Mouse (Mus musculus): Measurements from ENCODE around the gene Zmym4. TPM values are rescaled to one million over a fixed set of nuclear protein-coding genes. Genes with fewer than 3 reads are reported as not detected.
"Not testable (repeated sequence)": the region's sequence is repeated elsewhere in the genome, so short reads cannot be mapped to it uniquely, and the experiment has no call there.

The Zmym4 gene
- polyA plus RNA-seq (2015; fragmentation: Nextera tagmentation; extraction: Ambion mirVana): 4.0 and 4.4 TPM in 2 replicates

- Histone ChIP-seq H3K4me1 (replicated peaks) (peaks cover 20% of the 10 kb centered on the region), H3K9me3 (replicated peaks) (no peaks in the 10 kb centered on the region), H3K4me3 (replicated peaks) (peak within 1 kb of the TSS; percentile 95), H3K36me3 (no peaks in the 10 kb centered on the region), H3K27ac (peak within 1 kb of the TSS; percentile 86), H3K27me3 (no peaks in the 10 kb centered on the region), H3K9ac (peak within 1 kb of the TSS; percentile 91), H3K4me2 (peak within 1 kb of the TSS; percentile 82)
- ATAC-seq (ENCODE audit: low read depth): peak; percentile 92
- 5% methylated on average over 44 of the region's 54 CpGs for WGBS (ENCODE audit: insufficient replicate concordance)
- DNase-seq: peak; percentile 79
Observed at GRCm38 (mm10) chr4:126967864-126968821, at the start of gene Zmym4. TSS of gene Zmym4 (minus strand) at chr4:126968135.

DNA sequence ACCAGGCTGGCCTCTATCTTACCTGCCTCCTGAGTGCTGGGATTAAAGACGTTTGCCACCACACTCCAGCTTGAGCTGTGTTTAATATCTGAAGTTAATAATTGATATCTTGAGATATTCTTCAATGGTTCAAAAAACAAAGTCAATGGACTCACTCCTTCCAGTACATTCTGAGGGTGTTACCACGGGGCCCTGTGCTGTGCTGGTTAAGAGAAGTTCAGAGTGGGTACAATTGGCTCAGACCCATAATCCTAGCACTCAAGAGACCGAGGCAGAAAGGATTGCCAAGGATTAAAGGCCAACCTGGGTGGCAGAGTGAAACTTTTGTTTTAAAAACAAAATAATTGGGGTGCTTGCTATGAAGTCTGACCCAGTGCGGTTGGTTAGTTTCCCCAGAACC lies 48.4 kb upstream of the Zmym4 start:
- 82% methylated on average over 4 of the region's 4 CpGs for WGBS (ENCODE audit: insufficient replicate concordance)
- H3K4me1 ChIP-seq (replicated peaks): peaks cover 15% of the 10 kb centered on the region
- H3K27me3 ChIP-seq: no peaks in the 10 kb centered on the region

DNA sequence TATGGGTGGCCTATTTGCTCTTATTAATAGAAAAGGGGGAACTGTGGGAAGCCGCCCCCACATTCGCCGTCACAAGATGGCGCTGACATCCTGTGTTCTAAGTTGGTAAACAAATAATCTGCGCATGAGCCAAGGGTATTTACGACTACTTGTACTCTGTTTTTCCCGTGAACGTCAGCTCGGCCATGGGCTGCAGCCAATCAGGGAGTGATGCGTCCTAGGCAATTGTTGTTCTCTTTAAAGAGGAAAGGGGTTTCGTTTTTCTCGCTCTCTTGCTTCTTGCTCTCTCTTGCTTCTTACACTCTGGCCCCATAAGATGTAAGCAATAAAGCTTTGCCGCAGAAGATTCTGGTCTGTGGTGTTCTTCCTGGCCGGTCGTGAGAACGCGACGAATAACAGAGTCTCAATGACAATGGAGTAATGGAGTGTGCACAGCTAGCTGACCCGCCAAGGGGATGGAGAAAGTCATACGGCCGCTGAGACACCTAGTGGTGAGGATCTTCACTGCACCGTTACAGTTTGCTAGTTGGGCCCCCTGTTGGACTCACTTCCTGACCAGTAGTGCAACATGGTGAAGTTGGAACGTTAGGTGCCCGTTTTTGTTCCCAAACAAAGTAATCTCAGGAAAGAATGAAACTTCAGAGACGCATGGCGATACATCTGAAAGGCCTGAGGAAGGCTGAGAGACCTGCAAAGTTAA lies 47.5 kb upstream of the Zmym4 start:
- peak overlapping the region; percentile 39; the same call in 1 of the 2 replicates for H3K9ac ChIP-seq
- not testable (repeated sequence) for H3K36me3 ChIP-seq; H3K27me3 ChIP-seq; H3K9me3 ChIP-seq (replicated peaks)
- DNase-seq (peak; percentile 60), ATAC-seq (ENCODE audit: low read depth) (peak; percentile 96)
- H3K4me3 ChIP-seq (replicated peaks): peak overlapping the region; percentile 46
- 13% methylated on average over 14 of the region's 26 CpGs for WGBS (ENCODE audit: insufficient replicate concordance)
- H3K27ac ChIP-seq: peak overlapping the region; percentile 64
- peak overlapping the region; percentile 55 for H3K4me2 ChIP-seq
- H3K4me1 ChIP-seq (replicated peaks): peaks cover 12% of the 10 kb centered on the region

More for the DNA sequence above, 48.4 kb upstream of the Zmym4 start:
- no peak for DNase-seq
- H3K9me3 ChIP-seq (replicated peaks): no peaks in the 10 kb centered on the region
- no peak for ATAC-seq (ENCODE audit: low read depth)
- H3K4me3 ChIP-seq (replicated peaks): no peak overlapping the region
- H3K27ac ChIP-seq: no peak overlapping the region
- H3K36me3 ChIP-seq: no peaks in the 10 kb centered on the region
- H3K4me2 ChIP-seq: no peak overlapping the region
- H3K9ac ChIP-seq: no peak overlapping the region

- Histone ChIP-seq H3K9me3 (replicated peaks) (no peaks in the 10 kb centered on the region), H3K4me1 (replicated peaks) (0 out of 2 replicates have a peak, but pooled peaks cover 6% of the 10 kb centered on the region), H3K27me3 (peaks cover 8% of the 10 kb centered on the region; the same call in 1 of the 2 replicates), H3K9ac (no peak overlapping the region), H3K4me2 (peak overlapping the region; percentile 42), H3K27ac (no peak overlapping the region), H3K4me3 (replicated peaks) (peak overlapping the region; percentile 27), H3K36me3 (no peaks in the 10 kb centered on the region)
- DNase-seq: no peak
- WGBS (ENCODE audit: insufficient replicate concordance): 25% methylated on average over 25 of the region's 25 CpGs
- ATAC-seq (ENCODE audit: low read depth): no peak
Observed at GRCm38 (mm10) chr4:127005113-127005936, 37.4 kb upstream of the Zmym4 start.

DNA sequence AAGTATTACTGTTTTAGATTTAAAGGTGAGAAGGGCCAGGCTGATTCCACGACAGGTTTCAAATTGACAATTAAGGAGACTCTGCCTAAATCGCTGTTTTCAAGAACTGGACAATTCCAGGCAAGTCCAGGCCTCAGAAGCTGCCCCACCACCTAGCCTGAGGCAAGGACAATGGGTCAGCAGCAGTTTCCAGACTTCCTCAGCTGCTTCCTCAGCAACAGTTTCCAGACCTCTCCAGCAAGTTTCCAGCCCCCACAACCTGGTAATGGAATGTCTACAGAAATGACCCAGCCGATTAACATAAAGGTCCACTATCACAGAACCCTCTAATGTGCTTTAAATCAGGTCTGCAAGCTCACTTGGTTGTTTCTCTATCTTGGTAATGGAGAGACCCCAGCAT lies 36.4 kb upstream of the Zmym4 start:
- ATAC-seq (ENCODE audit: low read depth): no peak
- WGBS (ENCODE audit: insufficient replicate concordance): 64% methylated on average over 3 of the region's 3 CpGs

GRCm38 (mm10) chr4:127000601-127001105 lies 32.7 kb upstream of the Zmym4 start:
- H3K4me1 ChIP-seq (replicated peaks): 0 out of 2 replicates have a peak, but pooled peaks cover 6% of the 10 kb centered on the region
- ATAC-seq (ENCODE audit: low read depth) (no peak), DNase-seq (no peak)
- no peaks in the 10 kb centered on the region for H3K36me3 ChIP-seq
- H3K9ac ChIP-seq: no peak overlapping the region
- no peak overlapping the region for H3K27ac ChIP-seq
- no peak overlapping the region for H3K4me2 ChIP-seq
- H3K27me3 ChIP-seq: peaks cover 10% of the 10 kb centered on the region; the same call in 1 of the 2 replicates
- H3K4me3 ChIP-seq (replicated peaks): no peak overlapping the region
- 44% methylated on average over 8 of the region's 8 CpGs for WGBS (ENCODE audit: insufficient replicate concordance)
- H3K9me3 ChIP-seq (replicated peaks): no peaks in the 10 kb centered on the region

More for the DNA sequence above, 36.4 kb upstream of the Zmym4 start:
- no peaks in the 10 kb centered on the region for H3K9me3 ChIP-seq (replicated peaks)
- peaks cover 10% of the 10 kb centered on the region; the same call in 1 of the 2 replicates for H3K27me3 ChIP-seq
- H3K36me3 ChIP-seq: no peaks in the 10 kb centered on the region
- DNase-seq: no peak
- no peak overlapping the region for H3K4me3 ChIP-seq (replicated peaks)
- H3K27ac ChIP-seq: no peak overlapping the region
- no peak overlapping the region for H3K4me2 ChIP-seq
- no peak overlapping the region for H3K9ac ChIP-seq
- 0 out of 2 replicates have a peak, but pooled peaks cover 6% of the 10 kb centered on the region for H3K4me1 ChIP-seq (replicated peaks)

DNA sequence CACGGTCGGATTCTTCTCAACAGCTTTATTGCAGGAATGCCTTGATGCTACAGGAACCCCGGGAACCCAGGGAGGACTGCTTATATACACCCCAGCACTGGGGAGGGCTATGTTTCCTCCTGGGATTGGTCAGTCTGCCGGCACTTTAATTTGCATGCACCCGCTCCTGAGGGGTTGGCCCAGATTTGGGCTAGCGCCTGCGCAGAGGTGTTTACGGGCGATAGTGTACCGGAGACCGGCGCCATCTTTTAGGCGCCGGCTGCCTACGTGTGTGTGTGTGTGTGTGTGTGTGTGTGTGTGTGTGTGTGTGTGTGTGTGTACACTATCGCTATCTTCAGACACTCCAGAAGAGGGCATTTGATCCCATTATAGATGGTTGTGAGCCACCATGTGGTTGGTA lies 31.4 kb upstream of the Zmym4 start:
- H3K4me3 ChIP-seq (replicated peaks); H3K4me1 ChIP-seq (replicated peaks); H3K9ac ChIP-seq; H3K36me3 ChIP-seq; H3K4me2 ChIP-seq; H3K27ac ChIP-seq; DNase-seq; H3K27me3 ChIP-seq; H3K9me3 ChIP-seq (replicated peaks); ATAC-seq (ENCODE audit: low read depth): not testable (repeated sequence)
- 94% methylated on average over 15 of the region's 16 CpGs for WGBS (ENCODE audit: insufficient replicate concordance)

DNA sequence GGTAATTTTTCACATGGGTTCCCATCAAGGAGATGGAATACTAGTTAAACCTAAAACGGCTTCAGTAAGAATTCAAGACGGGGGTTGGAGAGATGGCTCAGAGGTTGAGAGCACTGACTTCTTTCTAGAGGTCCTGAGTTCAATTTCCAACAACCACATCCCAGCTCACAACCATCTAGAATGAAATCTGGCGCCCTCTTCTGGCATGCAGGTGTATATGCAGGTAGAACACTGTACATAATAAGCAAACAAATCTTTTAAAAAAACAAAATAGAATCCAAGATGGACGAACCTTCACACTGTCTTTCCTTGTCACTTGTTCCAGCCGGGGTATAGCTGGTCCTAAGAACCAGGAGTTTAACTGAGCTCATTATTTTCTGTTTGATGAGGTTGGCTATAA lies 24.4 kb upstream of the Zmym4 start:
- ATAC-seq (ENCODE audit: low read depth): no peak
- DNase-seq: peak; percentile 27

DNA sequence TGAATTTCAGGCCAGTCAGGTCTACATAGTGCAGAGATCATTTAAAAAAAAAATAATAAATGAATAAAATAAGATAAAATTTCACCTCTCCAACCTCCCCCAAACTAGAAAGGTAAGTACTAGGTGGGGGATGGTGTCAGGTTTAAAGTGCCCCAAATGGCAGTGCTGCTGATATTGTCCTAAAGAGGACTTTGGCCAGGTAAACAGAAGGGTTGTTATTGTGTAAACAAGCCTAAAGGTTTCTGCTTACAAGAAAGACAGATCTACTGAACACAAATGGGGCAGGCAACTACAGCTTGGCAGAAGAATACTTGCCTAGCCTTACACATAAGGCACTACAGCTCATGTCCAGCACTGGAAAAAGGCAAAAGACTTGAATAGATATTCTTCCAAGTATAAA lies 22.6 kb upstream of the Zmym4 start:
- H3K9ac ChIP-seq: no peak overlapping the region
- no peak overlapping the region for H3K4me2 ChIP-seq
- ATAC-seq (ENCODE audit: low read depth) (peak; percentile 39; the same call in 1 of the 2 replicates), DNase-seq (no peak)
- H3K9me3 ChIP-seq (replicated peaks): no peaks in the 10 kb centered on the region
- no peaks in the 10 kb centered on the region for H3K4me1 ChIP-seq (replicated peaks)
- no peak overlapping the region for H3K27ac ChIP-seq
- H3K27me3 ChIP-seq: no peaks in the 10 kb centered on the region
- H3K36me3 ChIP-seq: no peaks in the 10 kb centered on the region
- no peak overlapping the region for H3K4me3 ChIP-seq (replicated peaks)

More for the DNA sequence above, 24.4 kb upstream of the Zmym4 start:
- Histone ChIP-seq H3K36me3 (no peaks in the 10 kb centered on the region), H3K4me2 (no peak overlapping the region), H3K4me1 (replicated peaks) (no peaks in the 10 kb centered on the region), H3K9me3 (replicated peaks) (no peaks in the 10 kb centered on the region), H3K27ac (no peak overlapping the region), H3K27me3 (no peaks in the 10 kb centered on the region), H3K4me3 (replicated peaks) (no peak overlapping the region), H3K9ac (no peak overlapping the region)
- 40% methylated on average over 5 of the region's 5 CpGs for WGBS (ENCODE audit: insufficient replicate concordance)

- H3K4me1 ChIP-seq (replicated peaks): no peaks in the 10 kb centered on the region
- H3K27me3 ChIP-seq: no peaks in the 10 kb centered on the region
- H3K9me3 ChIP-seq (replicated peaks): no peaks in the 10 kb centered on the region
- ATAC-seq (ENCODE audit: low read depth): peak; percentile 54; the same call in 1 of the 2 replicates
- WGBS (ENCODE audit: insufficient replicate concordance): 60% methylated on average over 4 of the region's 4 CpGs
- no peak for DNase-seq
- no peak overlapping the region for H3K9ac ChIP-seq
- no peaks in the 10 kb centered on the region for H3K36me3 ChIP-seq
- no peak overlapping the region for H3K4me3 ChIP-seq (replicated peaks)
- H3K4me2 ChIP-seq: no peak overlapping the region
- no peak overlapping the region for H3K27ac ChIP-seq
Observed at GRCm38 (mm10) chr4:126988503-126988902, 20.6 kb upstream of the Zmym4 start.
